Comparison of ENCODE assay signal across 12 mouse cellular contexts in the genomic region with DNA sequence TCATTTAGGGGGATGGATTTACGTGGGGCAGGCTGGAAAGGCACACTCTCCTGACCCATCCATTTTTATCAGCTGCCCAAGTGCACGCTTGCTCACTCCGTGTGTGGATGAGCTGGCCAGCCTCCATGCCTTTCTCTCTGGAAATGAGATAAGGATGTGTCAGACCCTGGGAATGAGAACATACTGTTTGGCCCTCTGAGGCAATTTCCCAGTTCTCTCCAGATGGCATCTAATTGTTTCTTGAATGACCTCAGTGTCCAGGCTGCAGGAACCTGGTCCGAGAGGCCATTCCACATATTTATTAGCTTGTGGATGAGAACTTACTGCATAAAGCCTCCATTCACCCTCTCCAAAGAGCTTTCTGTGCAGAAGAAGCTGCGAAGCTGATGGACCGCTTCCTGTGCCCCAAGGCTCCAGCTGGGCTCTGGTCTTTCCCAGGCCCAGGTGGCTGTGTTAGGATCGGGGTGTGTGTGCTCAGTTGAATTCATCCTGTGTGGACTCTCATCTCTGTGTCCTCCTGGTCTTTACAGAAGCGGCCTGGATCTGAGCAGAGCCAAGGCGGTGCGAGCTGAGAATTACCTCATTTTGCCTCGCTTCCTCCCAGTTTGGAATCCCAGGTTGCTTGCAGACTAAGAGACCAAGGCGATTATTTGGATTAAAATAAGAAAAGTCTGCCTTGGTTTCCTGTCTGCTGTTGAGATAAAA.
DNase-seq lines count a peak whose midpoint lies in the region; ATAC-seq and TF ChIP-seq lines count a peak whose summit lies in the region.
"Had no signal": no experiment of that assay in that cellular context is flagged by ENCODE, and none has a peak within 500 bp of the region (broad histone marks: within the 10 kb centered on the region; RNA-seq: fewer than 3 reads in every experiment).

No protein-coding gene starts in this region.

- H3K27me3 ChIP-seq in kidney, embryonic 15.5 days = no peaks in the 10 kb centered on the region
- H3K27me3 ChIP-seq in small intestine, adult 2 months (ENCODE audit: control insufficient read depth, insufficient read depth, low read length) = no peaks in the 10 kb centered on the region
- no peaks in the 10 kb centered on the region for H3K27me3 ChIP-seq in kidney, embryonic 16.5 days (ENCODE audit: insufficient read depth, low read length)
- H3K27me3 ChIP-seq in forebrain, embryonic 14.5 days (replicated peaks; ENCODE audit: control insufficient read depth, insufficient read depth, low read length) = no peaks in the 10 kb centered on the region
- H3K27me3 ChIP-seq: neural tube, embryonic 12.5 days had no signal

- H3K36me3 ChIP-seq in kidney, embryonic 15.5 days = no peaks in the 10 kb centered on the region
- peaks cover 4% of the 10 kb centered on the region for H3K36me3 ChIP-seq in small intestine, adult 2 months (ENCODE audit: control insufficient read depth, insufficient read depth, low read length)
- H3K36me3 ChIP-seq in kidney, embryonic 16.5 days (ENCODE audit: insufficient read depth, low read length) = no peaks in the 10 kb centered on the region
- H3K36me3 ChIP-seq in forebrain, embryonic 14.5 days (ENCODE audit: control insufficient read depth, insufficient read depth, low read length) = no peaks in the 10 kb centered on the region
- H3K36me3 ChIP-seq: neural tube, embryonic 12.5 days had no signal

- peaks cover 40% of the 10 kb centered on the region for H3K4me1 ChIP-seq in kidney, embryonic 15.5 days
- H3K4me1 ChIP-seq in embryonic fibroblast, embryonic 13.5 days (ENCODE audit: control insufficient read depth, insufficient read depth, low read length) = peaks cover 12% of the 10 kb centered on the region; the same call in 1 of the 2 replicates
- peaks cover 48% of the 10 kb centered on the region for H3K4me1 ChIP-seq in small intestine, adult 2 months (ENCODE audit: control insufficient read depth, insufficient read depth, insufficient read length, low read length)
- peaks cover 30% of the 10 kb centered on the region for H3K4me1 ChIP-seq in kidney, embryonic 16.5 days (ENCODE audit: insufficient read depth, low read length)
- H3K4me1 ChIP-seq in forebrain, embryonic 14.5 days (ENCODE audit: control insufficient read depth, insufficient read depth, low read length) = peaks cover 16% of the 10 kb centered on the region

- TF ChIP-seq CTCF in embryonic fibroblast, embryonic 13.5 days (IDR thresholded peaks at IDR 0.05; ENCODE audit: borderline replicate concordance, insufficient read depth, low read length) = no peak
- TF ChIP-seq CTCF in small intestine, adult 2 months (IDR thresholded peaks at IDR 0.05; ENCODE audit: extremely low read depth, insufficient read length, insufficient replicate concordance, low read depth, low read length) = no peak

- no peak for ATAC-seq in kidney, embryonic 15.5 days (replicated peaks; ENCODE audit: low FRiP score)
- no peak for ATAC-seq in kidney, embryonic 16.5 days (ENCODE audit: low FRiP score, low TSS enrichment)
- no peak for ATAC-seq in forebrain, embryonic 14.5 days

- TF ChIP-seq POLR2A in embryonic fibroblast, embryonic 13.5 days (IDR thresholded peaks at IDR 0.05; ENCODE audit: low read depth, low read length) = no peak
- no peak for TF ChIP-seq POLR2A in small intestine, adult 2 months (IDR thresholded peaks at IDR 0.05; ENCODE audit: low read depth, low read length)

- no peak overlapping the region for H3K4me2 ChIP-seq in kidney, embryonic 15.5 days
- H3K4me2 ChIP-seq in kidney, embryonic 16.5 days (replicated peaks; ENCODE audit: low read depth, low read length) = no peak overlapping the region
- H3K4me2 ChIP-seq in forebrain, embryonic 14.5 days (ENCODE audit: low read length) = no peak overlapping the region
- H3K4me2 ChIP-seq: neural tube, embryonic 12.5 days had no signal

- DNase-seq in kidney, adult 9 months = no peak
- peak; percentile 44 for DNase-seq in adrenal gland, adult 8-10 months
- no peak for DNase-seq in forebrain, embryonic 14.5 days (ENCODE audit: low spot score)
- DNase-seq in gastrocnemius, postnatal 10 days = no peak
- DNase-seq: thymus, postnatal 14 days had no signal

- H3K9me3 ChIP-seq in kidney, embryonic 15.5 days (replicated peaks) = no peaks in the 10 kb centered on the region
- no peaks in the 10 kb centered on the region for H3K9me3 ChIP-seq in kidney, embryonic 16.5 days (ENCODE audit: low read length)
- no peaks in the 10 kb centered on the region for H3K9me3 ChIP-seq in forebrain, embryonic 14.5 days (replicated peaks; ENCODE audit: control insufficient read depth, low read length)
- H3K9me3 ChIP-seq: neural tube, embryonic 12.5 days had no signal

- H3K9ac ChIP-seq in kidney, embryonic 15.5 days = no peak overlapping the region
- no peak overlapping the region for H3K9ac ChIP-seq in kidney, embryonic 16.5 days (replicated peaks; ENCODE audit: low read length)
- H3K9ac ChIP-seq in forebrain, embryonic 14.5 days (ENCODE audit: low read length) = no peak overlapping the region
- H3K9ac ChIP-seq: liver, embryonic 14.5 days; neural tube, embryonic 12.5 days had no signal

- H3K4me3 ChIP-seq in kidney, embryonic 15.5 days (replicated peaks) = no peak overlapping the region
- no peak overlapping the region for H3K4me3 ChIP-seq in embryonic fibroblast, embryonic 13.5 days (ENCODE audit: insufficient read depth, low read length)
- no peak overlapping the region for H3K4me3 ChIP-seq in small intestine, adult 2 months (ENCODE audit: low read depth, low read length)
- no peak overlapping the region for H3K4me3 ChIP-seq in kidney, embryonic 16.5 days (ENCODE audit: low read length)
- no peak overlapping the region for H3K4me3 ChIP-seq in forebrain, embryonic 14.5 days (ENCODE audit: low read depth, low read length)
- H3K4me3 ChIP-seq: erythroblast, embryonic 14.5 days; neural tube, embryonic 12.5 days had no signal

- WGBS in kidney, embryonic 15.5 days = 66% methylated on average over 12 of the region's 12 CpGs
- WGBS in small intestine, adult 2 months = 39% methylated on average over 12 of the region's 12 CpGs
- WGBS in kidney, embryonic 16.5 days = 70% methylated on average over 12 of the region's 12 CpGs
- 80% methylated on average over 12 of the region's 12 CpGs for WGBS in forebrain, embryonic 14.5 days

- H3K27ac ChIP-seq in kidney, embryonic 15.5 days = peak overlapping the region; percentile 5; the same call in 1 of the 2 replicates
- H3K27ac ChIP-seq in embryonic fibroblast, embryonic 13.5 days (ENCODE audit: insufficient read depth, low read length) = peak overlapping the region; percentile 4; the same call in 1 of the 2 replicates
- peak overlapping the region; percentile 88 for H3K27ac ChIP-seq in small intestine, adult 2 months (ENCODE audit: insufficient read depth, low read depth, low read length)
- no peak overlapping the region for H3K27ac ChIP-seq in kidney, embryonic 16.5 days (ENCODE audit: low read length)
- H3K27ac ChIP-seq in forebrain, embryonic 14.5 days (ENCODE audit: low read depth, low read length) = no peak overlapping the region
- H3K27ac ChIP-seq: liver, embryonic 14.5 days; neural tube, embryonic 12.5 days had no signal

Comparison
In these comparisons a context has a peak if more than half of its experiments do, and no peak if none do; other contexts are left out.
1. H3K27ac ChIP-seq: peak in kidney, embryonic 15.5 days (single experiment), embryonic fibroblast, embryonic 13.5 days (single experiment) and small intestine, adult 2 months (single experiment); none in kidney, embryonic 16.5 days (single experiment) and forebrain, embryonic 14.5 days (single experiment).